Mouse (Mus musculus) midbrain, embryonic 16.5 days (tissue): ENCODE data around the gene Ptgir. TPM values are rescaled to one million over a fixed set of nuclear protein-coding genes. Genes with fewer than 3 reads are reported as not detected.

Source experiments
- ATAC-seq: fragments of 200-750 bp; cut with Nextera tagmentation; 2 replicates; pipeline ENCODE4 v1.8.0; 2017; ENCODE audit warnings: moderate TSS enrichment
- H3K27ac ChIP-seq: fragments of 300-500 bp; sonication (generic); 2 replicates; pipeline ENCODE4 v1.5.1; 2014; ENCODE audit warnings: mild to moderate bottlenecking, low read length, mixed read lengths
- H3K27me3 ChIP-seq: fragments of 300-500 bp; sonication (generic); 2 replicates; pipeline ENCODE4 v1.6.1; 2014; ENCODE audit warnings: low read depth, low read length, mixed read lengths; ENCODE audit not compliant: control insufficient read depth, insufficient read depth
- H3K36me3 ChIP-seq: fragments of 300-500 bp; sonication (generic); 2 replicates; pipeline ENCODE4 v1.6.1; 2014; ENCODE audit warnings: mild to moderate bottlenecking, low read length, moderate library complexity, mixed read lengths; ENCODE audit not compliant: control insufficient read depth, insufficient read depth
- H3K4me1 ChIP-seq: fragments of 300-500 bp; sonication (generic); 2 replicates; pipeline ENCODE4 v1.6.1; 2014; ENCODE audit warnings: mild to moderate bottlenecking, low read length, mixed read lengths; ENCODE audit not compliant: control insufficient read depth, insufficient read depth
- H3K4me2 ChIP-seq: fragments of 300-500 bp; sonication (generic); 2 replicates; pipeline ENCODE4 v1.6.1; 2014; ENCODE audit warnings: mild to moderate bottlenecking, low read length, mixed read lengths
- H3K4me3 ChIP-seq: fragments of 300-500 bp; sonication (generic); 2 replicates; pipeline ENCODE4 v1.5.1; 2014; ENCODE audit warnings: low read depth, mild to moderate bottlenecking, low read length, moderate library complexity, mixed read lengths
- H3K9ac ChIP-seq: fragments of 300-500 bp; sonication (generic); 2 replicates; pipeline ENCODE4 v1.6.1; 2014; ENCODE audit warnings: low read depth, low read length, mixed read lengths
- H3K9me3 ChIP-seq: fragments of 300-500 bp; sonication (generic); replicated peaks from 2 replicates; pipeline ENCODE4 v1.6.1; 2014; ENCODE audit warnings: mild to moderate bottlenecking, low read length, mixed read lengths; ENCODE audit not compliant: control insufficient read depth, poor library complexity, severe bottlenecking
- WGBS: fragments of 180-500 bp; shearing (Covaris S2); extraction: QIAGEN DNeasy Blood & Tissue Kit; methylation state at CpG from one replicate; pipeline ENCODE4 v1.1.7; 2014; 5-methylcytosine and 5-hydroxymethylcytosine counted together
- polyA plus RNA-seq: library from polyadenylated mRNA; unstranded; fragments of >200 nt; fragmentation: Nextera tagmentation; extraction: Ambion mirVana; gene quantifications from 2 replicates; pipeline ENCODE4 v1.2.1, GENCODE M21; 2015

Ptgir gene
- polyA plus RNA-seq, 1 experiment from 2014 or later, result 0.23 TPM

- WGBS, result 82% methylated on average over 11 of the region's 11 CpGs
- Histone ChIP-seq H3K4me3 (no peak overlapping the region), H3K36me3 (peaks cover 50% of the 10 kb centered on the region)
Observed at GRCm38 (mm10) chr7:16917447-16917846, 11.2 kb downstream of the Ptgir start.

GRCm38 (mm10) chr7:16918014-16918413 is 11.7 kb downstream of the Ptgir start:
- Histone ChIP-seq H3K36me3 (peaks cover 50% of the 10 kb centered on the region), H3K27me3 (no peaks in the 10 kb centered on the region), H3K9me3 (no peaks in the 10 kb centered on the region), H3K4me2 (no peak overlapping the region), H3K4me3 (no peak overlapping the region), H3K9ac (no peak overlapping the region), H3K27ac (no peak overlapping the region), H3K4me1 (peaks cover 32% of the 10 kb centered on the region)
- ATAC-seq, result no peak
- WGBS, result 78% methylated on average over 9 of the region's 9 CpGs

More at GRCm38 (mm10) chr7:16917447-16917846, 11.2 kb downstream of the Ptgir start:
- no peak for ATAC-seq
- no peaks in the 10 kb centered on the region for H3K27me3 ChIP-seq
- no peak overlapping the region for H3K4me2 ChIP-seq
- no peaks in the 10 kb centered on the region for H3K9me3 ChIP-seq
- no peak overlapping the region for H3K27ac ChIP-seq
- no peak overlapping the region for H3K9ac ChIP-seq
- peaks cover 32% of the 10 kb centered on the region for H3K4me1 ChIP-seq

GRCm38 (mm10) chr7:16918670-16919069 is 12.4 kb downstream of the Ptgir start:
- no peaks in the 10 kb centered on the region for H3K9me3 ChIP-seq
- H3K27ac ChIP-seq, result no peak overlapping the region; the same call in 1 of the 2 replicates
- H3K4me3 ChIP-seq, result no peak overlapping the region
- 76% methylated on average over 3 of the region's 3 CpGs for WGBS
- H3K4me1 ChIP-seq, result peaks cover 32% of the 10 kb centered on the region
- peaks cover 50% of the 10 kb centered on the region for H3K36me3 ChIP-seq
- H3K9ac ChIP-seq, result no peak overlapping the region
- no peaks in the 10 kb centered on the region for H3K27me3 ChIP-seq
- H3K4me2 ChIP-seq, result no peak overlapping the region
- ATAC-seq, result no peak

GRCm38 (mm10) chr7:16919395-16920149 is 13.3 kb downstream of the Ptgir start:
- 82% methylated on average over 13 of the region's 13 CpGs for WGBS
- Histone ChIP-seq H3K4me1 (peaks cover 32% of the 10 kb centered on the region), H3K4me3 (peak overlapping the region; percentile 2), H3K27ac (no peak overlapping the region; the same call in 1 of the 2 replicates), H3K4me2 (peak overlapping the region; percentile 79), H3K36me3 (peaks cover 44% of the 10 kb centered on the region), H3K9ac (peak overlapping the region; percentile 51), H3K9me3 (no peaks in the 10 kb centered on the region), H3K27me3 (no peaks in the 10 kb centered on the region)
- no peak for ATAC-seq

GRCm38 (mm10) chr7:16920150-16920579 is 13.9 kb downstream of the Ptgir start:
- no peak for ATAC-seq
- H3K36me3 ChIP-seq, result peaks cover 38% of the 10 kb centered on the region; the same call in 1 of the 2 replicates
- H3K4me1 ChIP-seq, result peaks cover 32% of the 10 kb centered on the region
- no peak overlapping the region for H3K27ac ChIP-seq
- H3K9me3 ChIP-seq, result no peaks in the 10 kb centered on the region
- H3K27me3 ChIP-seq, result no peaks in the 10 kb centered on the region
- peak overlapping the region; percentile 51; the same call in 1 of the 2 replicates for H3K9ac ChIP-seq
- peak overlapping the region; percentile 2 for H3K4me3 ChIP-seq
- peak overlapping the region; percentile 79 for H3K4me2 ChIP-seq
- 81% methylated on average over 7 of the region's 7 CpGs for WGBS

GRCm38 (mm10) chr7:16920818-16921791 is 14.8 kb downstream of the Ptgir start:
- 28% methylated on average over 20 of the region's 21 CpGs for WGBS
- H3K9me3 ChIP-seq, result no peaks in the 10 kb centered on the region
- peak overlapping the region; percentile 96 for H3K27ac ChIP-seq
- no peaks in the 10 kb centered on the region for H3K27me3 ChIP-seq
- peaks cover 32% of the 10 kb centered on the region for H3K4me1 ChIP-seq
- peak overlapping the region; percentile 74 for H3K4me3 ChIP-seq
- peak overlapping the region; percentile 90 for H3K9ac ChIP-seq
- no peak for ATAC-seq
- H3K36me3 ChIP-seq, result peaks cover 30% of the 10 kb centered on the region; the same call in 1 of the 2 replicates
- H3K4me2 ChIP-seq, result peak overlapping the region; percentile 79

- no peak for ATAC-seq
- Histone ChIP-seq H3K9ac (peak overlapping the region; percentile 90), H3K9me3 (no peaks in the 10 kb centered on the region), H3K27ac (peak overlapping the region; percentile 96), H3K36me3 (peaks cover 23% of the 10 kb centered on the region; the same call in 1 of the 2 replicates), H3K4me2 (peak overlapping the region; percentile 79), H3K4me3 (peak overlapping the region; percentile 74), H3K4me1 (peaks cover 32% of the 10 kb centered on the region), H3K27me3 (no peaks in the 10 kb centered on the region)
- WGBS, result 24% methylated on average over 6 of the region's 6 CpGs
Observed at GRCm38 (mm10) chr7:16921881-16922335, 15.6 kb downstream of the Ptgir start.

GRCm38 (mm10) chr7:16922360-16922973 is 16.2 kb downstream of the Ptgir start:
- ATAC-seq, result no peak
- Histone ChIP-seq H3K9ac (peak overlapping the region; percentile 90), H3K27me3 (no peaks in the 10 kb centered on the region), H3K4me3 (peak overlapping the region; percentile 74), H3K27ac (peak overlapping the region; percentile 96), H3K9me3 (no peaks in the 10 kb centered on the region), H3K36me3 (peaks cover 19% of the 10 kb centered on the region; the same call in 1 of the 2 replicates), H3K4me1 (peaks cover 32% of the 10 kb centered on the region), H3K4me2 (peak overlapping the region; percentile 79)
- WGBS, result 33% methylated on average over 10 of the region's 10 CpGs
